Mouse (Mus musculus) urinary bladder, adult 2 months (tissue): Measurements from ENCODE around the gene Fyttd1. TPM values are rescaled to one million over a fixed set of nuclear protein-coding genes. Genes with fewer than 3 reads are reported as not detected.
"Not testable (repeated sequence)": the region's sequence is repeated elsewhere in the genome, so short reads cannot be mapped to it uniquely, and the experiment has no call there.

Experiments
- DNase-seq: peaks from one replicate; pipeline ENCODE4 v3.0.0; 2022; ENCODE audit warnings: low spot score
- polyA plus RNA-seq: library from polyadenylated mRNA; depleted of rRNA; stranded (reverse); fragments of >200 nt; gene quantifications from 2 replicates; pipeline ENCODE4 v1.2.3, GENCODE M21; 2012; rRNA removed

Gene Fyttd1
- 49.7 and 51.4 TPM in 2 replicates for polyA plus RNA-seq

GRCm38 (mm10) chr16:32877343-32878156, at the start of gene Fyttd1, which contains the start of gene Rubcn:
Gene Fyttd1, plus strand, starts transcription at chr16:32877500.
Gene Rubcn, minus strand, starts transcription at chr16:32877766.
- peak; percentile 90 for DNase-seq

GRCm38 (mm10) chr16:32829104-32829503, 48.2 kb upstream of the Fyttd1 start:
- no peak for DNase-seq

- DNase-seq: no peak
Measured at GRCm38 (mm10) chr16:32831501-32831900, 45.8 kb upstream of the Fyttd1 start.

GRCm38 (mm10) chr16:32847103-32847502, 30.2 kb upstream of the Fyttd1 start:
- DNase-seq: no peak

GRCm38 (mm10) chr16:32849042-32849830, 28.1 kb upstream of the Fyttd1 start:
- no peak for DNase-seq

- no peak for DNase-seq
Measured at GRCm38 (mm10) chr16:32853492-32854049, 23.7 kb upstream of the Fyttd1 start.

GRCm38 (mm10) chr16:32854050-32854571, 23.2 kb upstream of the Fyttd1 start:
- DNase-seq: no peak

- DNase-seq: no peak
Measured at GRCm38 (mm10) chr16:32856751-32857150, 20.5 kb upstream of the Fyttd1 start.

- no peak for DNase-seq
Measured at GRCm38 (mm10) chr16:32858356-32858755, 18.9 kb upstream of the Fyttd1 start.

GRCm38 (mm10) chr16:32858771-32859636, 18.3 kb upstream of the Fyttd1 start:
- DNase-seq: peak; percentile 32

- DNase-seq: no peak
Measured at GRCm38 (mm10) chr16:32861813-32862385, 15.4 kb upstream of the Fyttd1 start.

- DNase-seq: no peak
Measured at GRCm38 (mm10) chr16:32865401-32865800, 11.9 kb upstream of the Fyttd1 start.

GRCm38 (mm10) chr16:32866713-32867112, 10.6 kb upstream of the Fyttd1 start:
- DNase-seq: no peak

GRCm38 (mm10) chr16:32867919-32868552, 9.3 kb upstream of the Fyttd1 start:
- peak; percentile 68 for DNase-seq

- no peak for DNase-seq
Measured at GRCm38 (mm10) chr16:32870231-32870630, 7.1 kb upstream of the Fyttd1 start.

GRCm38 (mm10) chr16:32873366-32873765, 3.9 kb upstream of the Fyttd1 start:
- DNase-seq: no peak

- not testable (repeated sequence) for DNase-seq
Measured at GRCm38 (mm10) chr16:32875281-32875680, 2.0 kb upstream of the Fyttd1 start.

- no peak for DNase-seq
Measured at GRCm38 (mm10) chr16:32875847-32876246, 1.5 kb upstream of the Fyttd1 start.

- DNase-seq: no peak
Measured at GRCm38 (mm10) chr16:32876831-32877230, 469 bp upstream of the Fyttd1 start.

- DNase-seq: no peak
Measured at GRCm38 (mm10) chr16:32878157-32878598, 878 bp downstream of the Fyttd1 start.
